Mouse (Mus musculus): Measurements from ENCODE around the gene Snw1.

DNA sequence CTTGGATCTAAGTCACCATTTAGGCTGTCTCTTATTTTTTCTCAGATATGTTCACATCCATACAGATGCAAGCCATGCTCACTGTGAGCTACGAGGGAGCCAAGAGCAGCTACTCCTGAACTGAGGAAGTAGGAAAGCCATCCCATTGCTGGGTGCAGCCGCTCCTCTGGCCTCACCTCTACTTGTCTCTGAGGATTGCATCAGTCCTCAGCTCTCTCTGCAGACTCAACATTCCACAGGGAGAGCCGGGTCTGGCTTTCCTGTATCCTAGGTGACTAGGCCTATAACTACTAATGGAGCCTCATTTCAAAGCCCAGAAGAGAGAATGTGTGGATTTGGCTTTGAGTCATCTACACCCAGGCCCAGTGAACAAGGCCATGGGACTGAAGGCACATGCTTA, 66.4 kb downstream of the Snw1 start:
- no peak for TF ChIP-seq EP300 (IDR thresholded peaks at IDR 0.05; ENCODE audit: low read depth)
- no peak for TF ChIP-seq CTCF (IDR thresholded peaks at IDR 0.05; ENCODE audit: low read depth)
